Mouse (Mus musculus) CH12.LX (cell line): ENCODE measurements at regions not wholly inside any gene's neighbourhood (a gene's known extent, or its start where the extent isn't known, plus 50 kb on each side); places are given as distances from the start of the nearest gene placed in this dataset.

ENCODE experiments used
- DNase-seq: peaks from one replicate; pipeline ENCODE4 v3.0.0-alpha.2; 2013; ENCODE audit errors: extremely low read depth
- H3K27ac ChIP-seq: 2 replicates; pipeline ENCODE4 v1.5.1; 2012; ENCODE audit warnings: low read depth, mild to moderate bottlenecking, control low read depth, moderate library complexity; ENCODE audit not compliant: insufficient read depth
- H3K27me3 ChIP-seq: replicated peaks from 2 replicates; pipeline ENCODE3; 2012; ENCODE audit warnings: inconsistent platforms
- H3K36me3 ChIP-seq, 2 experiments: replicated peaks in 1 of 2; 2 replicates each; pipeline versions ENCODE3 to v1.6.1; 2012; ENCODE audit warnings: inconsistent platforms in 1 of 2, low read length in 1 of 2, mild to moderate bottlenecking in 1 of 2, mixed read lengths in 1 of 2, moderate library complexity in 1 of 2; ENCODE audit not compliant: control insufficient read depth in 1 of 2, insufficient read depth in 1 of 2
- H3K4me1 ChIP-seq, 2 experiments: 2 replicates each; pipeline ENCODE4 v1.6.1; 2012; ENCODE audit warnings: inconsistent platforms in 1 of 2, moderate library complexity in 1 of 2; ENCODE audit not compliant: insufficient read depth in 2 of 2, control insufficient read depth in 1 of 2
- H3K4me2 ChIP-seq: 2 replicates; pipeline ENCODE4 v1.6.1; 2012; ENCODE audit warnings: low read depth, mild to moderate bottlenecking, control low read depth; ENCODE audit not compliant: poor library complexity, insufficient read depth, severe bottlenecking
- H3K4me3 ChIP-seq, 3 experiments: fragments of 150-350 bp in 1 of 3; sonication (generic) in 1 of 3; replicated peaks in 1 of 3; 2 replicates each; pipeline versions ENCODE3 to v1.5.1; 2011 to 2012; ENCODE audit warnings: low read depth in 2 of 3, low read length in 2 of 3, mild to moderate bottlenecking in 2 of 3, moderate library complexity in 2 of 3, control low read depth in 1 of 3, improper control_type of control experiment in 1 of 3, inconsistent platforms in 1 of 3, mixed read lengths in 1 of 3; ENCODE audit not compliant: poor library complexity in 1 of 3
- H3K79me2 ChIP-seq: replicated peaks from 2 replicates; pipeline ENCODE4 v1.6.1; 2012; ENCODE audit warnings: mild to moderate bottlenecking, moderate library complexity; ENCODE audit not compliant: control insufficient read depth, poor library complexity, insufficient read depth, severe bottlenecking; ENCODE audit errors: extremely low read depth
- H3K9ac ChIP-seq: 2 replicates; pipeline ENCODE4 v1.6.1; 2012; ENCODE audit warnings: low read depth, mild to moderate bottlenecking, control low read depth, moderate library complexity; ENCODE audit not compliant: insufficient read depth
- H3K9me3 ChIP-seq: replicated peaks from 2 replicates; pipeline ENCODE3; 2012; ENCODE audit warnings: low read length, inconsistent platforms, mixed read lengths
- BHLHE40 ChIP-seq: IDR thresholded peaks from 2 replicates; pipeline ENCODE4 v1.6.1; 2011; ENCODE audit warnings: mild to moderate bottlenecking, low read depth, low read length, improper control_type of control experiment
- CHD1 ChIP-seq: IDR thresholded peaks from 2 replicates; pipeline ENCODE4 v1.6.1; 2012; ENCODE audit warnings: low read depth, low read length, improper control_type of control experiment, inconsistent platforms
- CHD2 ChIP-seq: IDR thresholded peaks from 2 replicates; pipeline ENCODE4 v1.6.1; 2011; ENCODE audit warnings: low read length, improper control_type of control experiment
- CTCF ChIP-seq, 2 experiments: IDR thresholded peaks in 1 of 2; conservative IDR thresholded peaks in 1 of 2; 2 replicates each; pipeline ENCODE4 v1.5.1; 2011 to 2012; ENCODE audit warnings: low read depth in 2 of 2, low read length in 2 of 2, improper control_type of control experiment in 1 of 2, inconsistent platforms in 1 of 2, mild to moderate bottlenecking in 1 of 2, moderate library complexity in 1 of 2
- EP300 ChIP-seq: IDR thresholded peaks from 2 replicates; pipeline ENCODE4 v1.6.1; 2011; ENCODE audit warnings: low read length, improper control_type of control experiment
- GABPA ChIP-seq: IDR thresholded peaks from 2 replicates; pipeline ENCODE4 v1.6.1; 2012; ENCODE audit warnings: low read depth, low read length, improper control_type of control experiment, inconsistent platforms; ENCODE audit not compliant: insufficient replicate concordance
- IRF4 ChIP-seq: IDR thresholded peaks from 2 replicates; pipeline ENCODE4 v1.6.1; 2014; ENCODE audit warnings: low read depth, mild to moderate bottlenecking, inconsistent platforms, low read length, improper control_type of control experiment
- JUN ChIP-seq: IDR thresholded peaks from 2 replicates; pipeline ENCODE4 v1.6.1; 2011; ENCODE audit warnings: low read depth, mild to moderate bottlenecking, low read length, improper control_type of control experiment, moderate library complexity; ENCODE audit not compliant: insufficient read depth
- MAX ChIP-seq: IDR thresholded peaks from 2 replicates; pipeline ENCODE4 v1.6.1; 2011; ENCODE audit warnings: low read length, improper control_type of control experiment
- MXI1 ChIP-seq: IDR thresholded peaks from 2 replicates; pipeline ENCODE4 v1.6.1; 2011; ENCODE audit warnings: mild to moderate bottlenecking, low read depth, low read length, improper control_type of control experiment
- MYC ChIP-seq: IDR thresholded peaks from 2 replicates; pipeline ENCODE4 v1.6.1; 2011; ENCODE audit warnings: low read depth, mild to moderate bottlenecking, improper control_type of control experiment, low read length
- POLR2A ChIP-seq: IDR thresholded peaks from 2 replicates; pipeline ENCODE4 v1.6.1; 2011; ENCODE audit warnings: low read depth, mild to moderate bottlenecking, improper control_type of control experiment, low read length
- POLR2AphosphoS2 ChIP-seq: IDR thresholded peaks from 2 replicates; pipeline ENCODE4 v1.6.1; 2011; ENCODE audit warnings: low read depth, low read length, improper control_type of control experiment
- SIN3A ChIP-seq: IDR thresholded peaks from 2 replicates; pipeline ENCODE4 v1.6.1; 2012; ENCODE audit warnings: low read length, improper control_type of control experiment, inconsistent platforms
- SMC3 ChIP-seq: IDR thresholded peaks from 2 replicates; pipeline ENCODE4 v1.6.1; 2011; ENCODE audit warnings: low read depth, low read length, improper control_type of control experiment
- TCF12 ChIP-seq: IDR thresholded peaks from 2 replicates; pipeline ENCODE4 v1.6.1; 2014; ENCODE audit warnings: low read depth, mild to moderate bottlenecking, inconsistent platforms, low read length, improper control_type of control experiment
- UBTF ChIP-seq: IDR thresholded peaks from 2 replicates; pipeline ENCODE4 v1.6.1; 2012; ENCODE audit warnings: low read depth, mild to moderate bottlenecking, inconsistent platforms, low read length, improper control_type of control experiment, moderate library complexity
- dilution Hi-C: fragments of 300-500 bp; cut with MboI; formaldehyde crosslinking; loops from 2 replicates; pipeline ENCODE4 v1.14.3; 2020; ENCODE audit warnings: low sequenced_read_pairs; ENCODE audit not compliant: extremely low pct_unique_long_range_greater_than_20kb, extremely low pct_ligation_motif_present
- in situ Hi-C: fragments of 300-500 bp; cut with MboI; formaldehyde crosslinking; loops from 3 replicates; pipeline ENCODE4 v1.14.3; 2019; ENCODE audit warnings: low sequenced_read_pairs, low pct_ligation_motif_present, low pct_unique_long_range_greater_than_20kb, mixed read lengths

DNA sequence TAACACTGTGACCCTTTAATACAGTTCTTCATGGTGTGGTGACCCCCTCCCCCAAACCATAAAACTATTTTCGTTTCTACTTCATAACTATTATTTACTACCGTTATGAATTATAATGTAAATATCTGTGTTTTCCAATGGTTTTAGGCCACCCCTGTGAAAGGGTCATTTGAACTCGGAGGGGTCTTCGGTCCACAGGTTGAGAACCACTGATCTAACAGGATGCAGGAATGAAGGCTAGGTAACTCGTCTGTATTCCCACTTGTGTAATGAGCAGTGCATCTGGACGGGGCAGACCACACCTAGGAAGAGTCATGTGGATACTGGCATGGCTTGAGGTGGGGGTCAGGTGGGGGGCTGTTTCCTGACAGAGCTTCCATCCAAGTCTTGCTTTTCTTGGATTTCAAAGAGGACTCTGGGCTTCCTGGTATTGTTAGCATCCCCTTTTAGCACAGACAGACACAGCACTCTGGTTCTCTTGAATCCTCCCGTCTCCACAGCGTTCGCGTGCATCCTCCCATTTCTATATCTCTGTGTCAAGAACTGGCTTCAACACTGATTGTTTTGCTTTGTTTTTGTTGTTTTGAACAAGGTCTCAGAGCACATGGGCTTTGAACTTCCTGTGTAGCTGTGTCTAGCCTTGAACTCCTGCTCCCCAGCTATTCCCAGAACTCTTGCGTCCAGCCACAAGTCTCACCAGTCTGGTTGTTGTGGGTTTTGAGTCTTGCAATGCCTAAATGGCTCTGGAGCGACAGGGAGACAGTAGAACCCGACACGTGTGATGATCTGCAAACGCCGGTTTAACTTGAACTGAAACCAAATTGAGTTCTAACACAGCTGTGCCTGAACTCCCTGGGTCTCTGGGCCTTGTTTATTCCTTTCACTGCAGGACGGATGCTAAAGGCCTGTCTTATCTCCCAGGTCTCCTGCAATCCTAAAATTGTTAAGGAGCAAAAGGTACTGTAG is 75.4 kb upstream of the Ralgps2 start:
- Histone ChIP-seq H3K4me2 (peak overlapping the region; percentile 32), H3K79me2 (0 out of 2 replicates have a peak, but pooled peaks cover 2% of the 10 kb centered on the region), H3K9ac (peak overlapping the region; percentile 72), H3K4me3 (no peak overlapping the region), H3K36me3 (no peaks in the 10 kb centered on the region), H3K4me1 (peaks cover 35 to 75% of the 10 kb centered on the region in 2 experiments), H3K27ac (peak overlapping the region; percentile 83), H3K9me3 (no peaks in the 10 kb centered on the region), H3K27me3 (no peaks in the 10 kb centered on the region)
- no peak for DNase-seq
- dilution Hi-C loops, result no loop called here
- in situ Hi-C loops, result no loop called here
- peak; percentile 79 for TF ChIP-seq BHLHE40
- peak; percentile 17; the same call in 1 of the 2 replicates for TF ChIP-seq IRF4
- TF ChIP-seq EP300, result no peak
- peak; percentile 91 for TF ChIP-seq CHD1
- TF ChIP-seq GABPA, result no peak
- TF ChIP-seq SMC3, result no peak
- 0 out of 2 replicates have a peak, but pooled peaks have one; percentile 46 for TF ChIP-seq POLR2AphosphoS2
- peak; percentile 39; the same call in 1 of the 2 replicates for TF ChIP-seq POLR2A
- no peak for TF ChIP-seq UBTF
- peak; percentile 61; the same call in 1 of the 2 replicates for TF ChIP-seq MAX
- no peak for TF ChIP-seq CTCF (conservative IDR thresholded peaks at IDR 0.05 in 1 of 2, IDR thresholded peaks at IDR 0.05 in 1 of 2; ENCODE audit: low read depth in 2 of 2, low read length in 2 of 2)
- TF ChIP-seq MYC, result peak; percentile 86
- TF ChIP-seq TCF12, result peak; percentile 39; the same call in 1 of the 2 replicates
- TF ChIP-seq CHD2, result peak; percentile 51; the same call in 1 of the 2 replicates

DNA sequence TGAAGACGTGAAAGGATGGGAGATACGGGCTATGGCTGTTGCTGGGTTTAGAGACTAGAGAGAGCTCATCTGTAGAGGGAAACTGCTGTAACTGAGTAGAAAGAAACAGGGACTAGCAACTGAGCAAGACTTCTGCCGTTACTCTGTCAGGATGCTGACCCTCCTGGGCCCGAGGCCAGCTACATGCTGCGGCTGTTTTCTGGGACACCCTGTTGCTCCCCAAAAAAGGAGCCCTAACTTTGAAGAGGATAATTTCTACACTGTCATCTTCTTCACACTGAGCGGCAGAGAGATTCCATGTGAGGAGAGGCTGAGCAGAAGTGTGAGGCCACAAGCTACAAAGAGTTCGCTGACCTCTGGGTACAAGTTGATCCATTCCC is 74.2 kb upstream of the Ralgps2 start:
- Histone ChIP-seq H3K27me3 (no peaks in the 10 kb centered on the region), H3K9me3 (no peaks in the 10 kb centered on the region), H3K4me1 (peaks cover 29 to 67% of the 10 kb centered on the region in 2 experiments), H3K4me3 (no peak overlapping the region), H3K4me2 (peak overlapping the region; percentile 11; the same call in 1 of the 2 replicates), H3K27ac (peak overlapping the region; percentile 81), H3K9ac (peak overlapping the region; percentile 72), H3K36me3 (no peaks in the 10 kb centered on the region), H3K79me2 (0 out of 2 replicates have a peak, but pooled peaks cover 2% of the 10 kb centered on the region)
- DNase-seq, result no peak
- in situ Hi-C loops, result no loop called here
- dilution Hi-C loops, result no loop called here
- TF ChIP-seq UBTF (0 out of 2 replicates have a peak, but pooled peaks have one; percentile 23), JUN (no peak), MXI1 (0 out of 2 replicates have a peak, but pooled peaks have one; percentile 12), SIN3A (0 out of 2 replicates have a peak, but pooled peaks have one; percentile 10)
